Mouse (Mus musculus) midbrain, embryonic 14.5 days (tissue): ENCODE measurements around the gene Gfm1. TPM values are rescaled to one million over a fixed set of nuclear protein-coding genes. Genes with fewer than 3 reads are reported as not detected.

Experiments used
- ATAC-seq: fragments of 200-750 bp; cut with Nextera tagmentation; 2 replicates; pipeline ENCODE4 v1.8.0; 2017; ENCODE audit warnings: moderate number of reproducible peaks, moderate library complexity; ENCODE audit not compliant: low FRiP score, low TSS enrichment
- DNase-seq: peaks from one replicate; pipeline ENCODE4 v3.0.0-alpha.2; 2015
- H3K27ac ChIP-seq: fragments of 300-500 bp; sonication (generic); replicated peaks from 2 replicates; pipeline ENCODE4 v1.5.1; 2014; ENCODE audit warnings: mild to moderate bottlenecking, low read depth, low read length, moderate library complexity
- H3K27me3 ChIP-seq: fragments of 300-500 bp; sonication (generic); 2 replicates; pipeline ENCODE4 v1.6.1; 2014; ENCODE audit warnings: low read length, control low read depth, mixed read lengths; ENCODE audit not compliant: control insufficient read depth, insufficient read depth
- H3K36me3 ChIP-seq: fragments of 300-500 bp; sonication (generic); 2 replicates; pipeline ENCODE4 v1.6.1; 2014; ENCODE audit warnings: low read length, control low read depth; ENCODE audit not compliant: control insufficient read depth, insufficient read depth
- H3K4me1 ChIP-seq: fragments of 300-500 bp; sonication (generic); 2 replicates; pipeline ENCODE4 v1.6.1; 2014; ENCODE audit warnings: mild to moderate bottlenecking, antibody characterized with exemption, low read length, control low read depth; ENCODE audit not compliant: control insufficient read depth, insufficient read depth
- H3K4me2 ChIP-seq: fragments of 300-500 bp; sonication (generic); 2 replicates; pipeline ENCODE4 v1.6.1; 2014; ENCODE audit warnings: mild to moderate bottlenecking, low read length, moderate library complexity
- H3K4me3 ChIP-seq: fragments of 300-500 bp; sonication (generic); replicated peaks from 2 replicates; pipeline ENCODE4 v1.5.1; 2014; ENCODE audit warnings: low read depth, low read length
- H3K9ac ChIP-seq: fragments of 300-500 bp; sonication (generic); replicated peaks from 2 replicates; pipeline ENCODE4 v1.6.1; 2014; ENCODE audit warnings: mild to moderate bottlenecking, low read length, moderate library complexity
- H3K9me3 ChIP-seq: fragments of 300-500 bp; sonication (generic); 2 replicates; pipeline ENCODE4 v1.6.1; 2016; ENCODE audit warnings: low read length, control low read depth, mixed read lengths; ENCODE audit not compliant: control insufficient read depth
- WGBS: fragments of 180-500 bp; shearing (Covaris S2); extraction: QIAGEN DNeasy Blood & Tissue Kit; methylation state at CpG from one replicate; pipeline ENCODE4 v1.1.7; 2014; 5-methylcytosine and 5-hydroxymethylcytosine counted together
- polyA plus RNA-seq: library from polyadenylated mRNA; unstranded; fragments of >200 nt; fragmentation: Nextera tagmentation; extraction: Ambion mirVana; gene quantifications from 2 replicates; pipeline ENCODE4 v1.2.1, GENCODE M21; 2014

Gfm1 gene
- 26.1 and 34.3 TPM in 2 replicates for polyA plus RNA-seq

DNA sequence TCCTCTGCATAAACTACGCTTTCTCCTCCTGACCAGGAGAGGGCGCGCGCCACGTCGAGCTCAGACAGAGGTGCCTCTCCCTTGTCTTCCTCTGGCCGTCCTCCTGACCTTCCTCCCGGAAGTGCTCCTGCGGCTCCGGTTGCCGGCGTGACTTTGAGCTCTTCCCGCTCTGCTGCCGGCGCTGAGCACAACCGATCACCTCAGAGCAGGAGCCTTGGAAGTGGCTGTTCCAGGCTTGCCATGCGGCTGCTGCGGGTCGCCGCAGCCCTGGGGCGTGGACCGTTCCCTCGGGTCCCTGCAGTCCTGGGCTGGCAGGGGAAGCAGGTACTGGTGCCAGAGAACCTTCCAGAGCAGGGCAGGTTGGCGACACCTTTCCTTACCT, at the start of gene Gfm1:
Gene Gfm1 (plus strand): TSS at position 98 of the 382 bp plus-strand sequence.
- H3K27ac ChIP-seq = no peak within 1 kb of the TSS; the same call in 1 of the 2 replicates
- no peaks in the 10 kb centered on the region for H3K27me3 ChIP-seq
- DNase-seq = peak; percentile 94

GRCm38 (mm10) chr3:67429338-67429998, 428 bp upstream of the Gfm1 start:
- Histone ChIP-seq H3K4me2 (peak overlapping the region; percentile 58), H3K36me3 (peaks cover 25% of the 10 kb centered on the region), H3K9ac (peak overlapping the region; percentile 36; the same call in 1 of the 2 replicates), H3K9me3 (no peaks in the 10 kb centered on the region), H3K27me3 (no peaks in the 10 kb centered on the region), H3K4me3 (peak overlapping the region; percentile 71), H3K4me1 (peaks cover 7% of the 10 kb centered on the region), H3K27ac (no peak overlapping the region)
- DNase-seq (no peak), ATAC-seq (peak; percentile 71)
- 31% methylated on average over 8 of the region's 8 CpGs for WGBS

More for the DNA sequence above, at the start of gene Gfm1:
- Histone ChIP-seq H3K9ac (peak within 1 kb of the TSS; percentile 67), H3K4me1 (peaks cover 7% of the 10 kb centered on the region), H3K9me3 (no peaks in the 10 kb centered on the region), H3K4me2 (peak within 1 kb of the TSS; percentile 58), H3K36me3 (peaks cover 27% of the 10 kb centered on the region), H3K4me3 (peak within 1 kb of the TSS; percentile 71)
- 1% methylated on average over 24 of the region's 24 CpGs for WGBS
- peak; percentile 95 for ATAC-seq

DNA sequence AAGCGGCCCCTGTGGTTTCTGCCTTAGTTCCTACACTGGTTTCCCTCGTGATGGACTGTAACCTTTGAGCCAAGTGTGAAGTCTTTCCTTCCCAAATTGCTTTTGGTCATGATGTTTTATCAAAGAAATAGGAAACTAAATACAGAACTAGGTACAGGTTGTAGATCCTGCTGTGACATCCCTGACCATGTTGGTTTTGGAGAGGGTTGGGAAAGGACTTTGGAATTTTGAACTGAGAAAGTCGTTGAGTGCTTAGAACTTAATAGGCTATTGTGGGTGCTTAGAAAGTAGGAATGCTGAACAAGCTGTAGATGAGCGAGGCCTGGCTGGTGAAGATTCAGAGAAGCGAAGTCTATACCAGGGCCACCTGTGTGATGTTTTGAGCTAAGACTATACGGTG, 4.1 kb downstream of the Gfm1 start:
- WGBS = 94% methylated on average over 6 of the region's 6 CpGs
- H3K4me1 ChIP-seq = peaks cover 7% of the 10 kb centered on the region
- no peaks in the 10 kb centered on the region for H3K27me3 ChIP-seq
- H3K36me3 ChIP-seq = peaks cover 62% of the 10 kb centered on the region
- H3K4me2 ChIP-seq = no peak overlapping the region
- no peak overlapping the region for H3K27ac ChIP-seq
- no peaks in the 10 kb centered on the region for H3K9me3 ChIP-seq
- H3K9ac ChIP-seq = no peak overlapping the region
- no peak overlapping the region for H3K4me3 ChIP-seq
- ATAC-seq (no peak), DNase-seq (no peak)

- Histone ChIP-seq H3K27ac (no peak overlapping the region), H3K36me3 (peaks cover 77% of the 10 kb centered on the region)
- 96% methylated on average over 2 of the region's 2 CpGs for WGBS
Measured at GRCm38 (mm10) chr3:67447143-67447542, 17.2 kb downstream of the Gfm1 start.

DNA sequence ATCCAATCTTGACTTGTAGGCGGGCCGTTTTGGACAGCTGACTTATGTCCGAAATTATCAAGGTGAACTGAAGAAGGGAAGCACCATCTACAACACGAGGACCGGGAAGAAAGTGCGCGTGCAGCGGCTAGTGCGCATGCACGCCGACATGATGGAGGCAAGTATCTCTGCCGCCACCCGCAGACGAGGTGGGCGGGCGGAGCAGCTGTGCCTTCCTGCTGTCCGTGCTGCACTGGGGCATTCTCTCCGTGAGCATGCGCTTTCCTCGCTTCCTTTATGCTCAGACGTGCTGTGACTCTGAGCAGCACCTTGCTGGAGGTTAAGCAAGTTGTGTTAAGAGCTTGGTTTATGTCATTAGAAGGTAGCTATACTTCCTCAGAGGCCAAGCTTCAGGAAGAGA, 19.8 kb downstream of the Gfm1 start:
- WGBS = 94% methylated on average over 21 of the region's 21 CpGs
- Histone ChIP-seq H3K27me3 (no peaks in the 10 kb centered on the region), H3K36me3 (peaks cover 77% of the 10 kb centered on the region)

More at GRCm38 (mm10) chr3:67447143-67447542, 17.2 kb downstream of the Gfm1 start:
- H3K4me1 ChIP-seq = no peaks in the 10 kb centered on the region
- DNase-seq (no peak), ATAC-seq (no peak)
- H3K4me2 ChIP-seq = no peak overlapping the region
- no peaks in the 10 kb centered on the region for H3K27me3 ChIP-seq
- H3K4me3 ChIP-seq = no peak overlapping the region
- H3K9me3 ChIP-seq = no peaks in the 10 kb centered on the region
- no peak overlapping the region for H3K9ac ChIP-seq

GRCm38 (mm10) chr3:67450601-67451210, 20.8 kb downstream of the Gfm1 start:
- Histone ChIP-seq H3K4me3 (no peak overlapping the region), H3K9me3 (no peaks in the 10 kb centered on the region), H3K27ac (no peak overlapping the region), H3K9ac (no peak overlapping the region), H3K4me1 (no peaks in the 10 kb centered on the region), H3K27me3 (no peaks in the 10 kb centered on the region), H3K4me2 (no peak overlapping the region), H3K36me3 (peaks cover 78% of the 10 kb centered on the region)
- ATAC-seq = no peak
- DNase-seq = no peak
- 91% methylated on average over 5 of the region's 5 CpGs for WGBS

More for the DNA sequence above, 19.8 kb downstream of the Gfm1 start:
- Histone ChIP-seq H3K9me3 (no peaks in the 10 kb centered on the region), H3K4me1 (no peaks in the 10 kb centered on the region), H3K4me2 (no peak overlapping the region), H3K9ac (no peak overlapping the region), H3K4me3 (no peak overlapping the region), H3K27ac (no peak overlapping the region)
- DNase-seq (no peak), ATAC-seq (no peak)

DNA sequence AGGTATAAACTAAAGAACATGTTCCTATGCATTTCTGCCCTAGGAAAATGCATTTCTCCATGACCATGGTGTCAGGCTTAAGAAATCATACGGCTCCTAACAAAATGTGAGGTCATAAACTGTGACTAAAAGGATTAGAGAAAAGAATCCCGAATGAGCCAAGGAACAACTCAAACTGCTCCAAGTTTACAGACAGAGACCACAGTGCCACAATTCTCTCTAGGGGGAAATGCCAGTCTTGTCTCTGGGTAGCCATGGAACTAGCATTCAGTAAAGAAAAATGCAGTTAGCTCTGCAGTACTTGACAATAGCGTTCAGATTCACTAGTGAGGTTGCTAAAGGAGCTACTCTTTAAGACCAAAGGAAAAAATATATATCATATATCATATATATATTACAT, 30.0 kb downstream of the Gfm1 start:
- H3K27me3 ChIP-seq = no peaks in the 10 kb centered on the region
- ATAC-seq (no peak), DNase-seq (peak; percentile 61)
- H3K4me2 ChIP-seq = no peak overlapping the region
- no peaks in the 10 kb centered on the region for H3K9me3 ChIP-seq
- no peak overlapping the region for H3K9ac ChIP-seq
- peaks cover 49% of the 10 kb centered on the region for H3K36me3 ChIP-seq
- no peak overlapping the region for H3K27ac ChIP-seq
- no peak overlapping the region for H3K4me3 ChIP-seq
- 18% methylated on average over 3 of the region's 3 CpGs for WGBS
- H3K4me1 ChIP-seq = no peaks in the 10 kb centered on the region

GRCm38 (mm10) chr3:67462015-67462414, 32.1 kb downstream of the Gfm1 start:
- H3K27ac ChIP-seq = peak overlapping the region; percentile 39; the same call in 1 of the 2 replicates

More at GRCm38 (mm10) chr3:67462015-67462414, 32.1 kb downstream of the Gfm1 start:
- Histone ChIP-seq H3K4me1 (no peaks in the 10 kb centered on the region), H3K27me3 (no peaks in the 10 kb centered on the region), H3K9ac (no peak overlapping the region), H3K9me3 (no peaks in the 10 kb centered on the region), H3K36me3 (peaks cover 33% of the 10 kb centered on the region), H3K4me2 (peak overlapping the region; percentile 89), H3K4me3 (no peak overlapping the region)
- 65% methylated on average over 7 of the region's 7 CpGs for WGBS
- ATAC-seq (0 out of 2 replicates have a peak, but pooled peaks have one; percentile 22), DNase-seq (no peak)
